Mouse (Mus musculus) stomach, embryonic 15.5 days (tissue): ENCODE data around the gene Ahctf1. TPM values are rescaled to one million over a fixed set of nuclear protein-coding genes. Genes with fewer than 3 reads are reported as not detected.

ENCODE experiments used
- polyA plus RNA-seq: library from polyadenylated mRNA; unstranded; fragments of >200 nt; fragmentation: Nextera tagmentation; extraction: Ambion mirVana; gene quantifications from 2 replicates; pipeline ENCODE4 v1.2.1, GENCODE M21; 2015

The Ahctf1 gene
- polyA plus RNA-seq, 1 experiment from 2014 or later = 24.2 TPM

Other genes with a start within 250 kb of the Ahctf1 start
- gene Sccpdh, start 135.5 kb downstream of the Ahctf1 start, polyA plus RNA-seq = 51.5 and 55.0 TPM in 2 replicates
- 0.05 TPM in 1 of 2 replicates, not detected in the other for gene Kif28, start 58.4 kb downstream of the Ahctf1 start, polyA plus RNA-seq
- 0.18 TPM in 1 of 2 replicates, not detected in the other for gene Gm10518, start 304 bp downstream of the Ahctf1 start, polyA plus RNA-seq
- 16.9 and 17.9 TPM in 2 replicates for gene Cdc42bpa, start 156.8 kb upstream of the Ahctf1 start, polyA plus RNA-seq